In the genomic region with DNA sequence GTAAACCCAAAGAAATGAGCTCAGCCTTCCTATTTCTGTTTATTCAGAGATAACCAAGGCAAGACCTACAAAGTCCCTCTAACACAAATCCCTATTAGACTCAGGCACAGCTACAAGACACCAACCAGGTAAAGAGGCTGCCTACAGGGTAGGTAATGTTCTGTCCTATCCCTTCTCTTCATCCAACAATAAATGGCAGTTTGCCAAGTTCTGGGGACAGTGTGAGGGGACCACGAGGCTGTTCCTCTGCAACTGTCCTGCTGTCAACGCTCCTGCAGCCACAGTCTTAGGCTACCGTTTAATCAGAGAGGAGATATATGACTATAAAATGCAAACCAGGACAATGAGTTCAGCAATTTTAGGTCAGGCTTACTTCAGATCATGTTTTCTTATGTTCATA, we compare ENCODE assay signal across 13 mouse cellular contexts.
"Had no signal": no experiment of that assay in that cellular context is flagged by ENCODE, and none has a peak within 500 bp of the region (broad histone marks: within the 10 kb centered on the region; RNA-seq: fewer than 3 reads in every experiment).

No protein-coding gene starts in this region.

- H3K27ac ChIP-seq: limb, embryonic 13.5 days; liver, embryonic 14.5 days; midbrain, embryonic 12.5 days; neural tube, embryonic 15.5 days had no signal

- H3K27me3 ChIP-seq: limb, embryonic 13.5 days; midbrain, embryonic 12.5 days; neural tube, embryonic 15.5 days had no signal

- H3K9me3 ChIP-seq: limb, embryonic 13.5 days; midbrain, embryonic 12.5 days; neural tube, embryonic 15.5 days had no signal

- H3K9ac ChIP-seq: limb, embryonic 13.5 days; liver, embryonic 14.5 days; midbrain, embryonic 12.5 days; neural tube, embryonic 15.5 days had no signal

- ATAC-seq: intestine, postnatal 0 days; midbrain, embryonic 16.5 days had no signal

- DNase-seq: kidney, adult 8-10 months; kidney, postnatal 25 days; left cerebral cortex, postnatal 4 days; lung, adult 18-20 months; right cerebral cortex, postnatal 4 days; spleen, adult 18-20 months; thymus, postnatal 4 days had no signal

- H3K36me3 ChIP-seq: limb, embryonic 13.5 days; midbrain, embryonic 12.5 days; neural tube, embryonic 15.5 days had no signal

- H3K4me3 ChIP-seq: limb, embryonic 13.5 days; midbrain, embryonic 12.5 days; neural tube, embryonic 15.5 days had no signal

- H3K4me1 ChIP-seq: midbrain, embryonic 12.5 days; neural tube, embryonic 15.5 days had no signal
